Mouse (Mus musculus) brain, embryonic 14.5 days (tissue): ENCODE measurements around the gene Ttll4.

Source experiments
- CTCF ChIP-seq: fragments of 200-500 bp; IDR thresholded peaks from 2 replicates; pipeline ENCODE4 v1.5.1; 2012; ENCODE audit warnings: inconsistent platforms, mild to moderate bottlenecking, moderate library complexity, borderline replicate concordance; ENCODE audit not compliant: insufficient read depth, insufficient read length; ENCODE audit errors: extremely low read depth
- POLR2A ChIP-seq: fragments of 200-500 bp; IDR thresholded peaks from 2 replicates; pipeline ENCODE4 v1.6.1; 2012; ENCODE audit warnings: mild to moderate bottlenecking, inconsistent platforms, borderline replicate concordance; ENCODE audit not compliant: poor library complexity, insufficient read depth, insufficient read length, severe bottlenecking; ENCODE audit errors: extremely low read depth

GRCm38 (mm10) chr1:74726674-74727073 is 65.1 kb downstream of the Ttll4 start:
- TF ChIP-seq CTCF: no peak
- TF ChIP-seq POLR2A: no peak
